Mouse (Mus musculus): ENCODE data around the gene Otop3.

GRCm38 (mm10) chr11:115301351-115301750, 33.2 kb upstream of the Otop3 start:
- TF ChIP-seq CTCF (IDR thresholded peaks at IDR 0.05; ENCODE audit: extremely low read depth, insufficient read depth, low read length), result no peak
- no peak for TF ChIP-seq POLR2A (IDR thresholded peaks at IDR 0.05; ENCODE audit: extremely low read depth, insufficient read depth, low read length)
